Mouse (Mus musculus) yolk sac, embryonic 10.5 days (tissue): ENCODE results near the gene Dusp5.
A peak's percentile ranks its signal among the peaks of the same experiment; 100 is the strongest.

Source experiments
- DNase-seq: peaks from one replicate; pipeline ENCODE4 v3.0.0-alpha.2; 2017; ENCODE audit warnings: low spot score

The Dusp5 gene

DNA sequence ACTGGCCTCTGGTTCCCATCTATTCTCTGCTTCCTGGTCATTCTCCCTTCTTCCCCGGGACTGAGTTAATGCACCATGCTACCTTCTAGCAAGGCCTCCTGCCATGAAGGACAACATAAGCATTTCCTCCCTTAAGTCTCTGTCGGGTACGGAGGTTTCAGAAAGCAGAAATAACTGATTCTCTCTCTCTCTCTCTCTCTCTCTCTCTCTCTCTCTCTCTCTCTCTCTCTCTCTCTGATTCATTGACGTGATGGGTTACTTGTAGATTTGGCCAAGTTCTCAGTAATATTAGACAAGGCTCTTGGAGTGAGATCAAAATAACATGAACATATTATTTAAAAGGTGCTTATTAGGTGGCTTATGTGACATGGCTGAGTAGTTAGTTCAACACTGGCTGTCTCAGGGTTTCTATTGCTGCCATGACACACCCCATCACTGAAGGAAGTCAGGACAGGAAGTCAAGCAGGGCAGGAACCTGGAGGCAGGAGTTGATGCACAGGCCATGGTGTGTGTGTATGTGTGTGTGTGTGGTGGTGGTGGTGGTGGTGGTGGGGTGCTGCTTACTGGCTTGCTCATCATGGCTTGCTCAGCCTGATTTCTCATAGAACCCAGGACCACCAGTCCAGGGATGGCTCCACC is 16.1 kb downstream of the Dusp5 start:
- DNase-seq, result no peak

DNA sequence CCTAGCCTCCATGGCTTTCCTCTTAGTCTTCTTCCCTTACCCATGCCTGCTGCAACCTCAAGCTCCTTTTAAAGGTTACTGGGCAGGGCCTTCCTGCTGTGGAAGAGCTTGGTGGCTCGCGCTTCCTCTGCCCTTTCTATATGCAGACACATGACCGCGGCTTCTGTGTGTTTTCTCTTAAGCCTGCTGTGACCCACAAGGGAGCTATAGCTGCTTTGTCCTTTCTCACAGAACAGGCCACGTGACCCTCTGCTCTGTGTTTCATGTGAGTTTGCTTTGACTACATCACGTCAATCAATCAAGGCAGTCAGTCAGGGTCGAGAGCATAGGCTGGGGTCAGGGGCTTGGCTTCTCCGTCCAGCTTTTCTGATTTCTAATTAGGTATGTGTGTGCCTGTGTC is 18.7 kb downstream of the Dusp5 start:
- DNase-seq, result no peak

DNA sequence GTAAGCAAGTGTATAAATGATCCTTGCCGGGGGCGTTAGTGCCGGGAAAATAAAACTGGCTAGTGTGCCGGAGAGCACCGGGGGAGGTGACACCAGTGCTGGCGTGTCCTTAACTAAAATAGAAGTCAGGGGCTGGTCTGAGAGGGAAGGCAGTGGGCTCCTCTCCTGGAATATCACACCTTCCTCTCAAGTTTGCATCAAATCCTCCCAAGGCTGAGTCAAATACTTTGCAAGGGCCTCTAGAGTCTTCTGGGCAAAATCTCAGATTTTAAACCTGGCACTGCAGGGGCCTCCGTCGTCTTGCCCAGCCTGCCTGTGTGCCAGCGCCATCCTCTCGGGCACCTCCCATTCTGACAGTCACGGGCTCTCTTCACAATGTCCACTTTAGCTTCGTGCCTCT is 22.1 kb downstream of the Dusp5 start:
- DNase-seq, result no peak

DNA sequence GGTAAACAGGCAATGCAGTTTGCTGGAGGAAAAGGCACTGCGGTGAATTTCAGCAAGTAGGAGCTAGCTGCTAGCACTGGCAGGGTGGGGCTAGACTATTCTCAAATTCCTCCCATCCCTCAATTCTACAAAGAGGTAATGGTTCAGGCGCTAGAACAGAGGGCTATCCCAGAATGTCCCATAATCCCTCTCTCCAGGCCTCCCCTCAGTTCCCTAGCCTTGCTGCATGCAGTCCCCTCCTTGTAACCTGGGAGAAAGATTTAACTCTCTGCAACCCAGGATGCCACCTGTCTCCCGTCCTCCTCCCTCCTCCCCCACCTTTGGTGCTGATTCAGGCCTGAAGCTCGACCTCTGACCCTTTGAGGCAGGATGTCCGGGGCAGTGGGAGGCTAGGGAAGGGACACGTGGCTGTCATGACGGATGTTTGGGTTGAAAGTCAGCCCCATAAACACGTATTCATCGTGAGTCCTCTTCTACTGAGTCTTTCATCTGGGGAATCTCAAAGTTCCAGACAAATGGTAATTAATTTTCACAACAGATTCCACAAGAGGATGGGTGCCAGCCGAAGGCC is 23.4 kb downstream of the Dusp5 start:
- DNase-seq, result peak; percentile 86

DNA sequence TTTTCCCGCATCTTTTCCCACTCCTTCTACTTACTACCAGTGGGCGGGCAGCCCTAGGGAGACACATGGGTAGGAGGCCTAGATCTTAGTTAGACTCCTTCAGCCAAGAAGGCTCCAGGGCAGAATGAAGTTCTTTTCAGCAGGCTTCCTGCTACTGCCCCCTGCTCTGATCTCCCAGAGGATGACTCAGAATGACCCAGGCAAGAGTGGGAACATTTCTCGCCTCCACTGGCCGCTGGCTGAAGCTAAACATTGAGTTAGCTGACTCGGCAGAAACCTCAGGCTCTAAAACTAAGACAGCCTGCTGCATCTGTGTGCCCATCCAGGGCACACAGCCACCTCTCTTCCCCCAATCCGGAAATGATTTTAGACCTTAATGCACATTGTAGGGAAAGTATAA is 23.9 kb downstream of the Dusp5 start:
- DNase-seq, result peak; percentile 68

DNA sequence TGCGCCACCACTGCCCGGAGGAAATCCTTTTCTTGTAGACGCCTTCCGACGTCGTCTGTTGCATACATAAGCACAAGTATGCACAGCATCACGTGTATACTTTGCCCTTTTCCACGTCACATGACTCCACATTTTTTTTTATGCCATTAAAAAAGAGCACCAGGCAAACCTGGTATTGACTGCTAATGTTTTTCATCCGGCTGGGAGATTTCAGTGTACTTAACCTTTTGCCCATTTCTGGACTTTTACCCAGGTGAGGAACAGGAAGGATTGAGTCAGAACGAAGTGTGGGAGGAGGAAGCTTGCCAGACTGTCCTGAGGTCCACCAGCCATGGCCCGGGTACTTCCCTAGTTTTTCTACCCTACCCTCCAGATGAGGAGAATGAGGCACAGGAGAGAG is 25.5 kb downstream of the Dusp5 start:
- peak; percentile 67 for DNase-seq

DNA sequence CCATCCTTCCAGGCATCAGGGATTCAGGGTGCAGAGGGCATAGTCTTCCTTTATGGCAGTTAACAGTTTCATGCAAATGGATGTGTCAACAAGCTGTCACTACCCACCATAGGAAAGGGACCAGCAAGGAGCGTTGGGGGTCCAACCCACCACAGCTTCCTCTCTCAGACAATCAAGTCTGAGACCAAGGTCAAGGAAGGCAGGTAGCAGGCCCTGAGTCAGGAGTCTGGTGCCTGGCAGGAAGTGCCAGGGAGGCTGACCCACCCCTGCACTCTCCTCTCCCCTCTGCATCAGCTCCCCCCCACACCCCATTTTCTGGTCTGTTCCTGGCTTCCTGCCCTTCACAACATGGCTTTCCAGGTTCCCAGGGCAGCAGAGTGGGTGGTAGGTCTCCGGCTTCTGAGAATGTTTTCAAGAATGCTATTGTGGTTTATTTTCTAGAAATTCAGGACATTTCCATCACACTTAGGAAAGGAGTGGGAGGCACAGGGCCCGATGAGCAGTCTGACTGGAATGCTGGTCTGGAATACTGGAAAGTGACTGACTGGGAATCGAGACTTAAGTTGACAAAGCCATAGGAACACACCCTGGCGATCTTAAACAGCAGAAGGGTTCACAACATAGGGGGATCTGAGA is 26.2 kb downstream of the Dusp5 start:
- no peak for DNase-seq

DNA sequence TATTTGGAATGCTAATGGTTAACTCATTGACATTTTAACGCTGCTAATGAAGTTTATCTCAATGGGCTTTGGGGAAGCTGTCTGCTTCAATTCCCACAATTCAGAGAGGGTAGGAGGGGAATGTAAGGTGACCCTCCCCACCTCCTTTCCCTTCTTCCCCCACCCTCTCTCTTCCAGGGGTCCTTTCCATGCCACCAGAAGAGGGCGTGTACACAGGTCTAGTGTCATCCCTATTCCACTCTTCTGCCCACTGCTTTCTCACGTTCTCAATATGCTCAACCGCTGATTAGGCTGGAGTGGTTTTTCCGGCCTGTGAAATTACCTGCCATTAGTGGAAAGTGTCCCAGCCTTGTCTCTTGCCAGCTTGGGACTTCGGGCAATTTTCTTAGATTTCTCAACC is 27.9 kb downstream of the Dusp5 start:
- DNase-seq, result no peak

DNA sequence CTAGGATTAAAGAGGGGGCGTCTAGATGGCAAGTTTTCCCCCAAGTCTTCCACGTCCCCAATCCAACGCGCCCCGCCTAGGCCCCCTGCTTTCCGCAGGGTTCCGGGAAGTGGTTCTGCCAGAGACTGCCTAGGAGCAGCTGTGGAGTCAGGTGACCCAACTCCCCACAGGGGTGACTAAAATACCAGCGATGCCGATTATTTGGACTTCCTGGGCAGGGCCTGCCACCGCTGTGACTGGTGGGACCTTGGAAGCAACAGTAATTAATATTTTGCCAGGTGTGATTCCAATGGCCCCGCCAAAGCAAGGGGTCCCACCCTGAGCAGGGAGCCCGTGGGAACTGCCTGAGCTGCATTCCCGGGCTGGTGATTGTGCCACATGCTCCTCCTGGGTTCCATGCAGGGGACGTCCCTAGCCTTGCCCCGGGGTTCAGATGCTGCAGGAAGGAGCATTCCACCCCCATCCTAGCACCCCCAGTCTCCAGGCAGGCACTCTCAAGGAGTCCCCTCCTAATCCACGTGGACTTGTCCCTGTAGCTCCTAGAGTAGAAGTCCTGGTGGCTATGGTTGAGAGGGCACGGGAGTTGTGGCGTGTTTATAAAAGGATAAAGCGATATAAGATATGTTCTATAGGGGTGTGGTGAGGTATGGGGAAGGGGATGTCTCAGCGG is 28.5 kb downstream of the Dusp5 start:
- DNase-seq, result no peak

DNA sequence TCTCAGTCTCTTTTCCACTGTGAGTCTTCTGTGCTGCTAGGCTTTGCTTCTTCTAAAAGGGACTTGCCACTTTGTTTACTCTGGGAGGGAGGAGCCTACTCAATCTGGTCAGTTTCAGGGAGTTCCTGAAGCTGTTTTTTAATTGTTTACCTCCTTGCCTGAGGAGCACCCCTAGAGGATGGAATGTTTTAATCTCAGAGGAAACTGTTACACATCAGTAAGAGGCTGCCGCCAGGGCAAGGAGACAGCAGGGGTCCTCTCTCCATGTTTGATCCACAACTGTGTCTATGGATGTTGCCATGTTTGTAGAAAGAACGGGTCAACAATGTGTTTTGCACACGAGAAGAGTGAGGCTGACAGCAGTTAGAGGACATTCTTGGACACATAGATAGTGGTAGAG is 31.5 kb downstream of the Dusp5 start:
- DNase-seq, result no peak

DNA sequence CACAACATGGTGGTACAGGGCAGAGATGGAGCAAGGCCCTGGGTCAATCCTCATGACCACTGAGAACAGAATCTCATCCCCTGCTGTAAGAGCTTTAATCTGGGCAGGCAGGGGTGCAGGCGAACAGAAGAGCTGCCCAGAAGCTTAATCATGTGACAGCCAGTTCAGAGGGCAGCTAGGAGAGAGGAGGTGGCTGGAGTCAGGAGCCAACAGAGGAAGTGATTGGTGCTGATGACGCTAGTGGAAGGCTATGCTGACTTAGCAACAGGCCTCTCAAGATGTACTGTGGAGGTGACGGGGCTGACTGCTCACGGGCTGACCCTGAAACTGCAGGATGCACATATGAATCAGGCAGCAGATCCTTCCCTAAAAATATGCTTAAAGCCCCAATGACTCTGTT is 35.3 kb downstream of the Dusp5 start:
- peak; percentile 60 for DNase-seq

DNA sequence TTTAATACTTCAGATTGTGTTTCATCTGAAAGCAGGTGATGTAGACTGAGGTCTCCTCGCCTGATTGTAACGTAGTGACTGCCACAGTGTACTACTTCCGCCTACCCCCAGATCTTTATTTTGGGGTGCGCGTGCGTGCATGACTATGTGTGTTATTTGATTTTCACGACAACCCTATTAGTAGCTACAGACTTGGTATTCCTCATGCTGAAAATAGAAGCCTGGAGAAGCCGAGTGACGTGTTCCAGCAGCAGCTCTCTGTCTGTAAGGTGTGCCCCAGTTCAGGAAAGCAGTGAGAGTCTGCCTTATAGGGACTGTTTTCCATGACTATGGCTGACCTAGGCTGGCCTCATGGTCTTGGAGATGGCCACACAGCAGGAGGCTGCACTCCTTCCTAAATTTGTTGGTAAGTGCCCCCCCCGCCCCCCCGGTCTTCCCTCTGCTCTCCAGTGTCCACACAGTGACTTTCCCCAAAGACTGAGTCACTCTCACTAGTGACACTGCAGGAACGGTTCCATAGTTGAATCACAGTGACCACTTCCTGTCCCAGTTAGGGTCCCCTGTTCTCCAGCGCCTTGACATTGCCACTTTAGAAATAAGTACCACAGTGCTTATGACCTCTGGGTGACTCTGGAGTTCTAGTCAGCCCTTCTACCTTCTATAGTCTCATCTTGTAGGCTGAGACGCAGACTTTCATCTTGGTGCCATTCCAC is 36.8 kb downstream of the Dusp5 start:
- DNase-seq, result no peak

DNA sequence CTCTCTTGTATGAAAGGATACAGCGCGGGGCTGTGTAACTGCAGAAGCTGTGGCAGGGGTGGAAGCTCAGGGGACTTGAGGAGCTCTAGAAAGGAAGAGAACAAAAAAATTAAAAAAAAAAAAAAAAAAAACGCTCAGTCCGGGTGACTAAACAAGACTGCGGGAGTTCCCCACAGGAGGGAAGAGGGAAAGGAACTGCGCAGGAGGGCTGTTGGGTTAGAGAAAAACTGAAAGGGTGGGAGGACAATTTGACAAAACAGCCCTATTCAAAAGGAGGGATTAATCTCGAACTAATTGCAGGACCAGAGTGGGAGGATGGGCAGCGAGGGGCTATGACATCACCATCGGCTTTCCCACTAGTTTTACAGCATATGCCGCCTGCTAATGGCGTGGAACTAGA is 39.0 kb downstream of the Dusp5 start:
- DNase-seq, result no peak

DNA sequence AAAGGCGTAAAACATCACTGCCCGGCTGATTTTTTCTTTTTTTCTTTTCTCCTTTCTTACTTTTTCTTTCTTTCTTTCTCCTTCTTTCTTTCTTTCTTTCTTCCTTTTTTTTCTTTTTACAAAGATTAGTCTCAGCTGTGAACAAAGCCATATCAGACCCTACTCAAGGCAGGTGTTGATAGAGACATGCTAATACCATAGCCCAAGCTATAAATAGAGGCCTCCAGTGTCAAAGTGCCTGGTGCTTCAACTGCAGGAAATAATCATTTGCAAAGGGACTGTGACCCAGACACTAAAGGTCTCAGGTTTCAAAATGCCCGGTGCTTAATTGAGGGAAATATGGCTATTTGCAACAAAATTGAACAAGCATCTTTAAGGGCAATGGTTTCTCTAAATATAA is 39.6 kb downstream of the Dusp5 start:
- no peak for DNase-seq

DNA sequence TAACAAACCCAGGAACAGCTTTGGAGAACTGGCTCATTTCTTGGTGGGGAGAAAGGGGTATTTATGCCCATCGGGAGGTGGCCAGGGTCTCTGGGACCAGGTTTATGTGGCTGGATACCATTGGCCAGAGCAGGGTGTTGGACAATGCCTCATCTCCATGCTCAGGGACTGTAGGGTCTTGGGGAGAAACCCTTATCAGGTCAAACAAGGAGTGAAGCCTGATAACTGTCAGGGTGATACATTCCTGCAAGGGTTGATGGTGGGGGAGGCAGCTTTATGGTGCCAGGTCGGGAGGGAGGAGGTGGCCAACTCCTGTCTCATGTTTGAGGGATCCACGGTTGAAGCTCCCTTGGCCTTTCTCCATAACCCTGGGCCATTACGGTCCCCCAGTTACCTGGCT is 42.1 kb downstream of the Dusp5 start:
- DNase-seq, result no peak

DNA sequence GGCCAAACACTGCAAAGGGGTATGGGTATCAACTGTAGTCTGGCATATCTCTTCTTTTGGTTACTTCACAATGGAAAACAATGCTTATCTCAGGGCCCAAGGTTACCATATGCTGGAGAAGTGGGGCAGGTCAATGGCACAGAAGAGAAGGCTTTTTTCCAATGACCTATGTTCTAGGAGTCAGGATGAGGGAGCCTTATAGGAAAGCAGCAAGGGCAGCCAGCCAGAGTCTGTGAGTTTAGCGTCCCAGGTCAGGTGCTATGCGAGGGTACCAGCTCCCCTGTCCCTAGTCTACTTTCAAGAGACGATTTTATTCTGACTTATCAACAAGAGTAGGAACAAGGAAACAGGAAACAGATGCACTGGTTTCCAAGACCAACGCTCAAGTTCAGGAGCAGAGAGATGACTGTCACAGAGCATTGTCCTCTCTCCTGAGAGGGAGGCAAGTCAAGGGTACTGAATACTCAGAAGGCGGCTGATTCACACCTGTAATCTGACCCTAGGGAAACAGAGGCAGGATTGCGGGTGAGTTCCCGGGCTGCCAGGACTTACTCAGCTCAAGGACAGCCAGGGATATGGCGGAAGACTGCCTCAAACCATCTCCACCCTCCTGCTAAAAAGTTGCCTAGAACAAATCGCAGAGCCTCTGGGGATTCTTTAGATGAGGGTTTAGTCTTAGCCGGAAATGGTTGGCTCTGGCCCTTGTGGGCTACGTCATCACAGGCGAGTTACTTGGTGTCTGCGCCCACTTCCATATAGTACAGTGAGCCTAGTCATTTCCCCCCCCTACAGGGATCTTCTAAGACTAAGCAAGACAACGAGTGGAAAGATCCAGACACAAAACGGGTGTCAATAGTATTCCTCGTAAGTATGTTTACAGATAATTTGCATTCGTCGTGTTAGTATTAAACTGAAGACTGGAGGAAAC is 42.9 kb downstream of the Dusp5 start:
- no peak for DNase-seq

DNA sequence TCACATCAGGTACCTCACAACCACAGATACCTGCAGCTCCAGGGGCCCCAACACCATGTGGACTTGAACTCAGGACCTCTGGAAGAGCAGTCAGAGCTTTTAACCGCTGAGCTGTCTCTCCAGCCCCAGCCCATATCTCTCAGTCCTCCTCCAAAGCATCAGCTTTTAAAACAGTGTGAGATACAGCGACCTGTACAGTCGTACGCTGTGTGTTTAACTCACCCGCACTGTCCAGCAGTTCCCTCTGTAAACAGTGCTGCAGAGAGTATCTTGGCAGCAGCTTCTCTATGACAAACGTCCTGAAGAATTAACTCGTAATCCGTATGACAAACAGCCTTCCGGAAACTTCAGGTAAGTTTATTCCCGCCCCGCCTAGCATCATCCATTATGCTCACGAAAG is 43.7 kb downstream of the Dusp5 start:
- no peak for DNase-seq

DNA sequence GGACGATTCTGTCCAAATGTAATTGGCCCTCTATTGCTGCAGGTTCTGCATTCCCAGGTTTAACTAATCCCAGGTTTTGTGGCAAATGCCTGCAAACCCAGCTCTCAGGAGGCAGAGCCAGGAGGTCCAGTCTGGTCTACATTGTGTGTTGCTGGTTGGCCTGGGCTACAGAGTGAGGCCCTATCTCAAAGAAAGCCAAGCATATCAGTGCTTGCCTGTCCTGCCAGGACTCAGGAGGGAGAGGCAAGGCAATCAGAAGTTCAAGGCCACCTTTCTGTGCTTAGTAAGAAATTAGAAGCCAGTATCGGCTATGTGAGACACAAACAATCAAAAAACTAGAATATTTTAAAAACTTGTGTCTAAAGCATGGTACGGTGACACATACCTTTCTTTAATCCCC is 44.2 kb downstream of the Dusp5 start:
- DNase-seq, result no peak

DNA sequence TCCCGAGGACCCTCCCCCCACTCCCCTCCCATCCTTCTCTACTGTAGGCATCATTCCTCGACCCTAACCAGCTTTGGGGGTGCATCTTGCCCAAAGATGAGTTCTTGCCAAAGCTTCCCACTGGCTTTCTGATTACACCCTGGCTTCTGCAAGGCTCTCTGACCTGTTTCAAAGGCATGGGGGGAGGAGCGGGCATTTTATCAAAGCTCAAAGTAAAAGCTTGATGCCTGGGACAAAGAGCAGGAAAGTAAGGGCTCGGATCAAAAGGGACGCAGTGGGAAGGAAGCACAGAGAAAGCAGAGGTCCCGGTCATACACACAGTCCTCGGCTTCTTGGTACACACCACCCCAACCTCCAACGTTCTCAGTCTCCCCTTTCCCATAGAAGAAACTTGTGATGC is 45.2 kb downstream of the Dusp5 start:
- no peak for DNase-seq

DNA sequence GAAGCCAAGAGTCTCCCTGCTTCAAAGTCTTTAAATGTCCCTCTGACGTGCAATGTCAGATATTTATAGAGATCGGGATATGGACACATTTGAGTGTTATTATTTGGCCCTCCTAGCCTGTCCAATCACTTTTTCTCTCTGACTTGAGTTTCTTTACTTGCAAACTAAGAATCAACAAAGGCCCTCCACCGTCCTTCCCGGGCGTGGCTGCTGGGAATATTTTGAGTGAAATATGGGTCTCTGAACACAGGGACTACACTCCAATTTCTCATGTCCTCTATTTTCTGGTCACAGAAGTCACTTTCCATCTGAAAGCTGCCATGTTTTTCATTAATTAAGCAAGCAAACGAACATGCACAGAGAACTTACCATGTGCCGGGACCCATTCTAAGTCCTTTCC is 45.6 kb downstream of the Dusp5 start:
- DNase-seq, result no peak

DNA sequence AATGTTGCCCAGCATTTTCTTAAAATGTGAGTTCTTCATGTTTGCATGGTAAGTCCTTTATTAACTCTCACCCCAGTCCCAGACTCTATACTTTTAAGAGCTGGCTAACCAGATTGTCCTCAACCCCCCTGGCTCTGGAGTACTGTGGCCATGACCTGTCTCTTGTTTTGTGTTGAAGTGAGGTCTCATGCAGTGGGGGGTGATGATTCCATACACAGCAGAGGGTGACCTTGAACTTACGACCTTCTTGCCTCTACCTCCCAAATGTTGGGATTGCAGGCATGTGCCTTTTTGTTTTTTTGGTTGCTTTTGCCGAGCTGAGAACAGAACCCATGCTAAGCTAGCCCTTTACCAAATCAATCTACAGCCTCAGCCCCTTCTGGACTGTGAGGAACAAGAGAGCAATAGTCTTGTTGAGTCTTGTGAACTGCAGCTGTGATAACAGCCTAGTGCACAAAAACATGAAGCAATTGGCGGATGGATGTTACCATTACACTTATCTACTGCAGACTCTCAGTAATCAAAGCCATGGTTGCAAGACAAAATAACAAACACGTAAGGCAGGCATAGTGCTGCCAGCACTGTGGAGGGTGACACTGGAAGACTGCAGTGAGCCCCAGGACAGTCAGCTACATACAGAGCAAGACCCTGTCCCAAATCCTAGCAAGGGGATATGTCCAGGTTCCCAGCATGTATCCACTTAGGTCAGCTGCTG is 46.5 kb downstream of the Dusp5 start:
- DNase-seq, result no peak
